Mouse (Mus musculus): Measurements from ENCODE around the gene Rubcnl.

Gene Rubcnl

DNA sequence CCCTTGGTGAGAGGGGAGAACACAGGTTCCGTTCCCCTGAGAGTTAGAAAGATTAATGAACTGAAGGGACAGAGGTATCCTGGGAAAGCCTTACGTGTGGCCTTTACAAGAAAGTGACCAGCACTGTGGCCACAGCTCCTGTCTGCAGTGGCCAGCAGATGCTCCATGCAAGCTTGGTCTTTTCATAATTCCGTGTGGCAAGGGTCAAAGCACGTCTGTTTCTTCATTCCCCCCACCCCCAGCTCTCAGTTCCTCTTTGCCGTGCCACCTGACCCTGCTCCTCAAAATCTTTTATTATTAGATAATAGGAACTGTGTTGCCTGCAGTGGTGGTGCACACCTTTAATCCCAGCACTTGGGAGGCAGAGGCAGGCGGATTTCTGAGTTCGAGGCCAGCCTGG, 1.4 kb downstream of the Rubcnl start:
- DNase-seq (ENCODE audit: low read depth in 1 of 2, low spot score in 2 of 2): peak in 1 of 2 experiments; percentile 35

- no peak for DNase-seq (ENCODE audit: low read depth in 1 of 2, low spot score in 2 of 2)
Measured at GRCm38 (mm10) chr14:75017877-75018825, 2.3 kb downstream of the Rubcnl start.

- no peak for DNase-seq (ENCODE audit: low read depth in 1 of 2, low spot score in 2 of 2)
Measured at GRCm38 (mm10) chr14:75018829-75019228, 3.0 kb downstream of the Rubcnl start.

DNA sequence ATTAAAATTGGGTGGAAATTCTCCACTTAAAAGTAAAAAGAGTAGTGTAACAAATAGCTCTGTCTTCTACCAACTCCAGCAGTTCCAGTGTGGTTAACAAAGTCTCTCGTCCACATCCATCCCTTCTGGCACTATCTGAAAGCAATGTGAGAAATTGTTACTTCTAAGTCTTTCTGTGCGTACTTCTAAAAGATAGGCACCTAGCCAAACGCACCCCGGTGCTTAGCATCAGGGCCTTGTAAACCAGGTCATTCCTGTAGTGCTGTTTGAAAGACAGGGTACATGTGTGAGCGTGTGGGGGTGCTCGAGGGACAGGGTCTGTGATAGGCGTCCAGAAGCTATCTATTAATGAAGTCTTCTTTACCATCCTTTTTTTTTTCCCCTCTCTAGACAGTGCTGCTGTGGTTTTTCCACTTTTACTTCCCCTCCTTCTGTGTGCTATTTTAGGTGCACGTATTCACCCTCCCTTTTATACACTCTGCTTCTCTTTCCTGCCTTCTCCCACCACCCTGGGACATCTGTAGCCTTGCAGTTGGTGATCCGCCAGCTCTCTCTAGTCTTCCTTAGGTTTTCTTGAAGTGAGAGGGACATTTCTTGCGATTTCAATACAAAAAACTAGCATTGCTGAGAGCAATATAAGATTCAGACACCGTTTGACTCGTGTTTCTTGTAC, 4.9 kb downstream of the Rubcnl start:
- DNase-seq (ENCODE audit: low read depth in 1 of 2, low spot score in 2 of 2): no peak

DNA sequence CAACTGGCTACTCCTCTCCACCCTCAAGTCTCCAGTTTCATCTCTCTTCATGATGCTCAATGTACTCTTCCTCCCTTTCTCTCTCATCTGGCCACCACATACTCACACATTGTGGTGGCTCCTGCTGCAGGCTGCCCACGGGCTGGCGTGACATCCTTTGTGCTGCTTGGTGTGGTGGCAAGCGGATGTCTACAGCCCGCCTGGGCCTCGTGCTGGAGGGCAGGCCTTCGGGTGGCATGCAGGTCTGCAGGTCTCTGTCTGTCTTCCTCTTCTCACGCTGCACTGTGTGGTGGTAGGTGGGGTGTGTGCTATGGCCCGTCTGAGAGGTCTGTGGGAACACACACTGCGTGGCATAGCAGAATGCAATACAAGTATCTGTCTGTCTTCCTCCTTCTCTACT, 6.7 kb downstream of the Rubcnl start:
- DNase-seq (ENCODE audit: low read depth in 1 of 2, low spot score in 2 of 2): no peak

GRCm38 (mm10) chr14:75024793-75025710, 9.2 kb downstream of the Rubcnl start:
- DNase-seq (ENCODE audit: low read depth in 1 of 2, low spot score in 2 of 2): peak in 1 of 2 experiments; percentile 26

- no peak for DNase-seq (ENCODE audit: low read depth in 1 of 2, low spot score in 2 of 2)
Measured at GRCm38 (mm10) chr14:75030764-75031163, 14.9 kb downstream of the Rubcnl start.

- DNase-seq (ENCODE audit: low read depth in 1 of 2, low spot score in 2 of 2): peak; percentile 56 to 60
Measured at GRCm38 (mm10) chr14:75031999-75032575, 16.3 kb downstream of the Rubcnl start.

DNA sequence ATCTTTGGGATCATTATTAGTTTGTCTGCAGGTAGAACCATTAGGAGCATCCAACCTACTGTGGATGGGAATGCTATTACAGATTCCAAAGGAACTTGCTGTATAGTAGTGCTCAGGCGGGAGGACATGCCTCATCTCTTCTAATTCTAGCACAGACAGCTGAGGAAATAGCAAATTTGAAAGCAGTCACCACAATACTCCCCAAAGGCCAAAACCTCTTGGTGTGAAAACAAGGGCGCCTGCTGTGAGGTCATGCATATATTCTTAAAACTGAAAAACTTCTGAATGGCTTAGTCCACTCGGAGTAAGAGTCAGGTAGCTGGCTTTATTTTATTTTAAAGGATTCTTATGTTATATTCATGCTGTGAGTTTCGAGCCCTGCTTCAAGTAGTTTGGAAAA, 16.9 kb downstream of the Rubcnl start:
- no peak for DNase-seq (ENCODE audit: low read depth in 1 of 2, low spot score in 2 of 2)

DNA sequence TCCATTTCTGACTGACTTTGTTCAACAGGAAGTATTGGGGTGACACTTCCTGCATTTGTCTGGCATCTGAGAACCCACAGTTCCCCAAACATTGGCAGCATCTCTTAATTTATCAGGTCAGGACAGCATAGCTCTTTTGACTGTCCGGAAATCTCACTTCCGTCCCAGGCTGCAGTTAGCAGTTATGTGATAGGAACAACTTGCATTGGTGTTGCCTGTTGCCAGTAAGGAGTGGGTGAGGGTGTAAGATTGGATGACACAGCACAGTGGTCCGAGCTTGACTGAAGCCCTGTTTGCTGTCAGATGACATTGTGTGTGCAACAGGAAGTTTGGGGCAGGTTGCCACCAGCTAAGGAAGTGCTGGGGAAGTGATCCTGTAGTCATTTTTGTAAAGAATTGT, 18.4 kb downstream of the Rubcnl start:
- DNase-seq (ENCODE audit: low read depth in 1 of 2, low spot score in 2 of 2): peak; percentile 57 to 64

GRCm38 (mm10) chr14:75035431-75035830, 19.6 kb downstream of the Rubcnl start:
- DNase-seq (ENCODE audit: low read depth in 1 of 2, low spot score in 2 of 2): no peak

DNA sequence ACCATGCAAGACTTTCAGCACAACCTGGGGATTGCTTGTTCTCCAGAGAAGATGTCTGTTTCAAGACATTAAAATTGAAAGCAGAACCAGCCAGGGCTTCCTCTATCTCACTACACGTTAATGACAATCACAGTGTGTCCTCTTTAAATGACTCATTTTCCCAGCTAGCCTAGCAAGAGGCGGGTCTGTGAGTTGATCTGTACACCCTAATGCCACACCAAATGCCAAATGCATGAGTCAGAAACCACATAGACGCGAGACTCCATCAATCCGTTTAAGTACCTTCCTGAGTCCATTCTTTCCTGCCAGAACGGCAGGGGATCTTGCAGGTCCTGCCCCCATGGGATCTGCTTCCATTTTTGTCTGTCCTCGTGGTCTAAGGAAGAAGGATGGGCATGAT, 29.4 kb downstream of the Rubcnl start:
- DNase-seq (ENCODE audit: low read depth in 1 of 2, low spot score in 2 of 2): peak; percentile 57 to 61

DNA sequence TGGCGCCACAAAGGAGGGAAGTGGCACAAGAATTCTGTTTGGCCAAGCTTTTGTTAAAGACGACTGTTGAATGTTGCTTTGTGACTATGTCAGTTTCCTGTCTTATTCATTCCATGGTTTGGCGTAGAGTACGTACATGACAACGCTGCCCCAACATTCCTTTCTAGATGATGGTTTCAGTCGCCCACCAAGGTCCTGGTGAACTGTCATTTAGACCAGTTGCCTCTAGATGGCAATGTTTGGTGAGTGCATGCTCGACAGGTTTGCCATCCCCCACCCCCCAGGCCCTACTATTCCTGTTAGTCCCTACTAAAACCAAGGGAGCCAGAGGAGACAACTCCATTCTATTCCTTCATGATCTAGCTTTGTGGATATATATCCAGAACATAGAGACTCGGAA, 36.6 kb downstream of the Rubcnl start:
- DNase-seq (ENCODE audit: low read depth in 1 of 2, low spot score in 2 of 2): no peak

DNA sequence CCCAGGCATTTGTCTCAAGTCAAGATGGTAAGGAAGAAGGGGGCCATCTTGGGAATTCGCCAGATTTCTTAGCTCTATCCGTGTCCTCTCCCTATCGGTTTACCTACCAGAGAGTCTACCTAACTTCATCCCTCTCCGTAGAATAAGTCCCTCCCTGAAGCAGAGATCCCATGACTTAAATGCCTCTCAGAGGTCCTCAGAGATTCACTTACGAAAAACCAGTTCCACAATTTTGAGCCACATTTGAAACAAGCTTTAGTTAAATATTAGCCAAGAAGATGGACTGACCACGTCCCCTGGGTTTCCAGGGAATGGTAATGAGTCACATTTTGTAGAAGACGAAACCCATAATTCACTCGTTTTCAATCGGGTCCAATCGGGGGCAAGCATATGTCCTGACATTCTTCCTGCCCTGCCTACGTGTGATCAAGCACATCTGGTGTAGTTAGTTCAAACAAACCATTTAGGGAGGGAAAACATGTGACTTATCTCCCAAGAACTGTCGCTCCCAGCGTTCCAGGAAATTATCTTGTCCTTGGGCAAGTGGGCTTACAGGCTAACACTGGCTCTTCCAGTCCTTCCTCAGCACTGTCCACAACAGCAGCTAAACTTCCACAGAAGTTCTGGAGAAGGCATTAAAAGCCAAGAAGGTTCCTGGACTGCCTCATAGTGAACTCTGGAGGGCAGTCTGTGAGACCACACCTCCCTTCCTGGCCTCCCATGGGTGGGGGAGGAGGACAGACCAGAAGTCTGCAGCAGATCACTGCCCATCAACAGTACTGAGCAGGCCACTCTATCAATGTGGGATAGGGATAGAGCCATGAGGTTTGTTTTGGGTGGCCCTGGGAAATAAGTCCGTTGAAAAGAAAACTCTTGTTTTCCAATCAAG, 38.9 kb downstream of the Rubcnl start:
- no peak for DNase-seq (ENCODE audit: low read depth in 1 of 2, low spot score in 2 of 2)

DNA sequence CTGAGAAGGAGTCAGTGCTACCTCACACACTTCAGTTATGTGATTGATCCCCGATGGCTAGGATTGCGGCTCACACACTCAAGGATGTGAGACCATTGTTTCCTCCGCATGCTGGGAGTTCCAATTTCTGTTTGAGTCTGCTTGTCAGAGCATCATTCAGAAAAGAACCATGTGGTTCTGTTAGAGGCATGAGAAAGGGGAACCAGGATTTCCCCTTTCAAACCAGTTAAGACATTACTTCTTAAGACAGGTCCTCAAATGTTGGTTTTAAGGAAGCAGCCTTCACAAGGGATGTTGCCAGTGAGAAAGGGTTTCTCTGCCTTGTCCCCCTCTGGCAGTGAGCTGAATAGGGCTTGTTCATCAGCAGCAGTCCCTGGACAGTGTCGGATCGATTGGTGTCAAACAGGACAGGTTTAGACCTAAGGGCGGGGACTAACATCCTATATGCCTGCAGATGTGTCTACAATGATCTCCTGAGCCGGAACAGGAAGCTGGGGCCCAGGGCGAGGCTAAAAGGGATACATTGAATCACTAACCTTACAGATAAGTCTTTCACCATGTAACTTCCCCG, 41.1 kb downstream of the Rubcnl start:
- peak; percentile 69 to 79 for DNase-seq (ENCODE audit: low read depth in 1 of 2, low spot score in 2 of 2)

DNA sequence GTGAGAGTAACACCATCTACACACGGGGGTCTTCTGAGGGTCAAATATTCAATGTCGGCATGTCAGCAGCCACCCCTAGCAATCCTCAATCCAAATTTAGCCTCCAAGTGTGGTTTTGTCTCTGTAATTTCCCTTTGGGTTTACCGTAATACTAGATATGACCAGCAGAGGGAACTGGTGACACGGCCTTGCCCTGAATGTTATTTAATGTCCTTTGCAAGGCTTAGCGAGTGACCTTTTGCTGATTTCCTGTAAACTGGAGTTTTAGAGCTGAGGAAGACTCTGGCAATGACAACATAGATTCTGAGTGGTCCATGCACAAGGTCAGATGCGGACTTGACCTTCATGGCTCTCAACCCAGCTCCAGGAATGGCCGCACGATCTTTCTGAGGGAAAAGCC, 44.7 kb downstream of the Rubcnl start:
- peak in 1 of 2 experiments; percentile 36 for DNase-seq (ENCODE audit: low read depth in 1 of 2, low spot score in 2 of 2)

DNA sequence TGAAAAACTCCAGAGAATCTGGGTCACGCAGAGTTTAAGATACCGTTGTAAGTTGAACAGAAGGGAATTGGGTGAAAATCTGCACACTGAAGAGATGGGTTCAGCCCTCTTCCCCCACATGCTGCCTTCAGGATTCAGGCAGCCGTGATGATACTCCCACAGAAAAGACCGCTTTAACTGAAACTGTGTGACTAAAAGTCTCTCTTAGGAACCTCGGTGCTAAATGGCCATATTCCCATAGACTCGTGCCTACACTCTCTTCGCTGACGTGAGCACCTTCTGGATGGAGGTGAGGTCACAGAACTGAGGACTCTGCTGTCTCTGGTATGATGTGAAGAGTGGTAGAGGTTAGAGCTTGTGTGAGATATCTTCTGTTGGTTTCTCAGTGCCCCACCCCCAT, 48.1 kb downstream of the Rubcnl start:
- DNase-seq (ENCODE audit: low read depth in 1 of 2, low spot score in 2 of 2): no peak

DNA sequence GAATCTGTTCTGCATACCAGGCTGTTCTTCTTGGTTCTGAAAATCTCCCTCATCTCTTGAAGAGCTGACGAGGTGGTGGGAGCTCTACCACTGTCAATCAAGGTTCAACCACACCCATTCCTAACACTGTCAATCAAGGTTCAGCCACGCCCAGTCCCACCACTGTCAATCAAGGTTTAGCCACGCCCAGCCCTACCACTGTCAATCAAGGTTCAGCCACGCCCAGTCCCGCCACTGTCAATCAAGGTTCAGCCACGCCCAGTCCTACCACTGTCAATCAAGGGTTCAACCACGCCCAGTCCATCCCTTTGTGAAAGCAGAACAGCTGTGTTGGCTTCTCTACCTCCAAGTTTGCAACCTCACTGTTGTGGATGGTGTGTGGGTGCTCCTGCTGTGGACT, 48.7 kb downstream of the Rubcnl start:
- peak; percentile 48 to 70 for DNase-seq (ENCODE audit: low read depth in 1 of 2, low spot score in 2 of 2)

DNA sequence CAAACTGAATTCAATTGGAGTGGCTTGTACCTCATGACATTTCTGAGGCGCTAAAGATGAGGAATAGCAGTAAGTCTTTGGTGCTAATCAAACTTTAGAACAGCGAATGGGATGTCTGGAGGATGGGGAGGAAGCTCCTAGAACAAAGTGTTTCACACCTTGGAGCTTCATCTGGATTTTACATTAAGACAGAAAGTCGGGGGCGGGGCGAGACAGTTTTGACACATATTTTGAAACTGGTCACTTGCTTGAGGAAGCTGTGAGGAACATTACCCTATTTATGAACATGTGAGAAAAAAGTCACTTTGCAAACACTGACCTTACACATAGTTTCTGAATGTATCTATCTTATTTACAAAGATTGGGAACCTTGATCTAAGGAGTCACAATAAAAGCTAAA, 49.4 kb downstream of the Rubcnl start:
- DNase-seq (ENCODE audit: low read depth in 1 of 2, low spot score in 2 of 2): peak in 1 of 2 experiments; percentile 41

Measured in monocyte, adult 2 months (primary cell).